Mouse (Mus musculus) lung, adult 2 months (tissue): ENCODE data around the gene Aldh1a2. TPM values are rescaled to one million over a fixed set of nuclear protein-coding genes. Genes with fewer than 3 reads are reported as not detected.

Experiments
- DNase-seq: peaks from one replicate; pipeline ENCODE4 v3.0.0; 2022
- H3K4me1 ChIP-seq: fragments of 200-500 bp; 2 replicates; pipeline ENCODE4 v1.6.1; 2011; ENCODE audit warnings: low read length; ENCODE audit not compliant: control insufficient read depth, insufficient read depth
- H3K4me3 ChIP-seq: fragments of 200-500 bp; replicated peaks from 2 replicates; pipeline ENCODE3; 2011; ENCODE audit warnings: low read depth, mild to moderate bottlenecking, control low read depth, low read length; ENCODE audit errors: extremely low read depth
- CTCF ChIP-seq: fragments of 200-500 bp; IDR thresholded peaks from 2 replicates; pipeline ENCODE4 v1.5.1; 2011; ENCODE audit warnings: mild to moderate bottlenecking, low read length, control low read depth; ENCODE audit not compliant: insufficient read depth
- POLR2A ChIP-seq: fragments of 200-500 bp; IDR thresholded peaks from 2 replicates; pipeline ENCODE4 v1.6.1; 2011; ENCODE audit warnings: low read depth, mild to moderate bottlenecking, control low read depth, low read length, borderline replicate concordance; ENCODE audit errors: extremely low read depth
- WGBS: fragments of 180-500 bp; shearing (Covaris S2); methylation state at CpG from one replicate; pipeline ENCODE4 v1.1.7; 2018; 5-methylcytosine and 5-hydroxymethylcytosine counted together
- polyA plus RNA-seq: library from polyadenylated mRNA; depleted of rRNA; stranded (reverse); fragments of >200 nt; gene quantifications from 2 replicates; pipeline ENCODE4 v1.2.3, GENCODE M21; 2012; rRNA removed

The Aldh1a2 gene
- polyA plus RNA-seq, 1 experiment: 13.5 TPM

- TF ChIP-seq CTCF (no peak), POLR2A (no peak)
- Histone ChIP-seq H3K4me1 (no peaks in the 10 kb centered on the region), H3K4me3 (no peak overlapping the region)
- 85% methylated on average over 3 of the region's 3 CpGs for WGBS
- no peak for DNase-seq
Measured at GRCm38 (mm10) chr9:71337425-71337824, 121.8 kb downstream of the Aldh1a2 start.

- DNase-seq: no peak
- Histone ChIP-seq H3K4me1 (no peaks in the 10 kb centered on the region), H3K4me3 (no peak overlapping the region)
- TF ChIP-seq POLR2A (no peak), CTCF (no peak)
- 50% methylated on average over 5 of the region's 5 CpGs for WGBS
Measured at GRCm38 (mm10) chr9:71340116-71340515, 124.5 kb downstream of the Aldh1a2 start.

Other genes starting within 250 kb of the Aldh1a2 start
- 0.62 and 1.8 TPM in 2 replicates for gene Aqp9, start 47.1 kb upstream of the Aldh1a2 start, polyA plus RNA-seq